Mouse (Mus musculus): ENCODE data around the gene Slc4a1. TPM values are rescaled to one million over a fixed set of nuclear protein-coding genes. Genes with fewer than 3 reads are reported as not detected.

Slc4a1 gene
- total and polyA plus RNA-seq, 2 experiments: 0.10 to 0.65 TPM

DNA sequence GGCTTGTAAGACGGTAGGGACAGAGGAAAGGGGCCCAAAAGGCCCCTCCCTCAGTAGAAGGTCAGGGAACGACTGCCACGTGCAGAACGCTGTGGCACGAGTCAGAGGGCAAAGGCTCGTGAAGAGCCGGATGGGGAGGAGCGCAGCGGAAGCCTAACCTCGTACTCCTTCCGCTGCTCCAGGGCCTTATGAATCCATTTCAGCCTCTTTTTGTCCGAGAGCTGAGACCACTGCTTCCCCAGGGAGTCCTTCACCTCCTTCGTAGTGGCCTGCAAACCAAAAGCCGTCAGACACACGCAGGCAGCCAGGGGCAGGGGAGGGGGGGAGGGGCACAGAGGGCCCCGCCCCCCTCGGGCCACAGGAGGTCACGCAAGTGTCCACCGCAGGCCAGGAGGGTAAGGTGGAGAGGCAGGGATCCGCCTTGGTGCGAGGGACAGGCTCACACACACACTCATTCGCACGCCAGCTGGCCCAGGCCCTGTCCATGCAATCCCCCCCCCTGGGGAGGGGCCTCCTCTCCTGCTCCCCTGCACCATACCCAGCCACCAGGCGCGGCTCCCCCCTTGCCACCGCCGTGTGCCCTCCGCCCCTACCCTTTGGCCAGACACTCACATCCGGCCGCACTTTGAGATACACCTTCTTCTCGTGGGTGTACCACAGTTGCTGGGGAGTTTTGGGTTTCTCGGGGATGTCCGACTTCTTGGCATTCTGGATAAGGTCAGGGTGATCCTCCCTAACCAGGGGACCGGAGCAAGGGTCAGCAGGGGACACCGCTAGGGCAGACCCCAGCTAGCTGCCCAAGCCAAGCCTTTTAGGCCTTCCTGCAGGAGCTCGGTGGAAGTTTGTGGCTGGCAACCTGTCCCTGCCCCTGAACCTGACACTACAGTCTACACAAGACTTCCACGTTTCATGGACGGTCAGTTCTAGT, 55.0 kb downstream of the Slc4a1 start:
- H3K4me1 ChIP-seq (ENCODE audit: control insufficient read depth, insufficient read depth, low read length): peaks cover 5% of the 10 kb centered on the region
- H3K27ac ChIP-seq (replicated peaks; ENCODE audit: insufficient read depth, low read depth, low read length): peak overlapping the region; percentile 56; the same call in 1 of the 2 replicates
- H3K4me3 ChIP-seq (ENCODE audit: insufficient read depth, low read depth, low read length): peak overlapping the region; percentile 22
- WGBS: 43% methylated on average over 38 of the region's 38 CpGs
- H3K9ac ChIP-seq (ENCODE audit: low read depth, low read length): peak overlapping the region; percentile 46
- peak; percentile 59 for DNase-seq (ENCODE audit: extremely low read depth, low read depth, low spot score)
- H3K36me3 ChIP-seq (ENCODE audit: control insufficient read depth, insufficient read depth, low read length): peaks cover 19% of the 10 kb centered on the region
- no peak for TF ChIP-seq POLR2A (IDR thresholded peaks at IDR 0.05; ENCODE audit: extremely low read depth, insufficient read depth, low read length)
- TF ChIP-seq CTCF (IDR thresholded peaks at IDR 0.05; ENCODE audit: low read depth, low read length): no peak
- H3K79me2 ChIP-seq (ENCODE audit: control insufficient read depth, insufficient read depth, low read length): peaks cover under 1% of the 10 kb centered on the region; the same call in 1 of the 2 replicates
- H3K27me3 ChIP-seq (ENCODE audit: control insufficient read depth, insufficient read depth, low read length): no peaks in the 10 kb centered on the region

GRCm38 (mm10) chr11:102309821-102310617, 56.0 kb downstream of the Slc4a1 start:
- peaks cover 19% of the 10 kb centered on the region for H3K36me3 ChIP-seq (ENCODE audit: control insufficient read depth, insufficient read depth, low read length)
- DNase-seq (ENCODE audit: extremely low read depth, low read depth, low spot score): no peak
- peak overlapping the region; percentile 54 for H3K4me3 ChIP-seq (ENCODE audit: insufficient read depth, low read depth, low read length)
- H3K9ac ChIP-seq (ENCODE audit: low read depth, low read length): peak overlapping the region; percentile 62
- WGBS: 75% methylated on average over 22 of the region's 22 CpGs
- peaks cover 4% of the 10 kb centered on the region for H3K4me1 ChIP-seq (ENCODE audit: control insufficient read depth, insufficient read depth, low read length)
- no peaks in the 10 kb centered on the region for H3K79me2 ChIP-seq (ENCODE audit: control insufficient read depth, insufficient read depth, low read length)
- peak overlapping the region; percentile 56 for H3K27ac ChIP-seq (replicated peaks; ENCODE audit: insufficient read depth, low read depth, low read length)
- TF ChIP-seq CTCF (IDR thresholded peaks at IDR 0.05; ENCODE audit: low read depth, low read length) (no peak), POLR2A (IDR thresholded peaks at IDR 0.05; ENCODE audit: extremely low read depth, insufficient read depth, low read length) (no peak)
- H3K27me3 ChIP-seq (ENCODE audit: control insufficient read depth, insufficient read depth, low read length): no peaks in the 10 kb centered on the region

DNA sequence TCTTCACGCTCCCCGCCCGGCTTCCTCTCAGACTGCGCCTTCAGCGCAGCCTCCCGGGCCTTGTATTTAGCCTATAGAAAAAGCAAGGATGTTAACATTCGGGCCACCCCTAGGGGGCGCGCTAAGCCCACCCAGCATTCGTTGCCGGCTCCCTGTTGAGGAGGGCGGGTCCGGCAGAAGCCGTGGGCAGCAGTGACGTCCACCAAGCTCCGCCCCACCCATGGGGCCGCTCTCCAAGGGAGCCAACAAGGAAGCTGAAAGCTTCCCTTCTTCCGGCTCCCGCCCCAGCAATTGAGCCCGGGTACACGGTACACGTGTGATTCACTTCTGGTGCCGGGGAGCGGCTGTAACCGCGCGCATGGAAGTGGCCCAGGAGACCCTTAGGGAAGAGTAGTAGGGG, 57.0 kb downstream of the Slc4a1 start:
- no peaks in the 10 kb centered on the region for H3K27me3 ChIP-seq (ENCODE audit: control insufficient read depth, insufficient read depth, low read length)
- 16% methylated on average over 27 of the region's 27 CpGs for WGBS

DNA sequence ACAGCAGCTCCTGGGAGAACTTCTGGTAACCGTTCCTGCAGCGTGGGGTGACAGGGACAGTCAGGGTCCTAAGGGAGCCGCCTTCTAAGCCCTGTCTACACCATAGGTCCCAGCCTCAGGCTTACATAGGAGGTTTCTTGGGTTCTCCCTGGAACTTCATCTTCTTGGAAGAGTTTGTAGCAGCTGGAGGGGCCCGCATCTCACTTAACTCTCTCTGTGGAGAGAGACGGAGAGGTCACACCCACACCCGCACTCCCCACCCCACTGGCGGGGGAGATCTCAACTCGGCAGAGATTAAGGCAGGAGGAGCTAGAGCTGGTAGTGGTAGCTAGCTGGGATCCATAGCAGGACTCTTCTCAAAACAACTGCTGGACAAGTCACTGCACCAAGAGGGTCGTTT, 57.9 kb downstream of the Slc4a1 start:
- WGBS: 91% methylated on average over 9 of the region's 9 CpGs
- no peak overlapping the region for H3K9ac ChIP-seq (ENCODE audit: low read depth, low read length)
- TF ChIP-seq CTCF (IDR thresholded peaks at IDR 0.05; ENCODE audit: low read depth, low read length) (no peak), POLR2A (IDR thresholded peaks at IDR 0.05; ENCODE audit: extremely low read depth, insufficient read depth, low read length) (no peak)
- H3K27me3 ChIP-seq (ENCODE audit: control insufficient read depth, insufficient read depth, low read length): no peaks in the 10 kb centered on the region
- no peak overlapping the region for H3K4me3 ChIP-seq (ENCODE audit: insufficient read depth, low read depth, low read length)
- H3K36me3 ChIP-seq (ENCODE audit: control insufficient read depth, insufficient read depth, low read length): peaks cover 10% of the 10 kb centered on the region
- DNase-seq (ENCODE audit: extremely low read depth, low read depth, low spot score): no peak
- peaks cover 4% of the 10 kb centered on the region for H3K4me1 ChIP-seq (ENCODE audit: control insufficient read depth, insufficient read depth, low read length)
- H3K79me2 ChIP-seq (ENCODE audit: control insufficient read depth, insufficient read depth, low read length): no peaks in the 10 kb centered on the region
- no peak overlapping the region for H3K27ac ChIP-seq (replicated peaks; ENCODE audit: insufficient read depth, low read depth, low read length)

More for the DNA sequence above, 57.0 kb downstream of the Slc4a1 start:
- peak; percentile 77 for DNase-seq (ENCODE audit: extremely low read depth, low read depth, low spot score)
- Histone ChIP-seq H3K4me1 (ENCODE audit: control insufficient read depth, insufficient read depth, low read length) (peaks cover 4% of the 10 kb centered on the region), H3K36me3 (ENCODE audit: control insufficient read depth, insufficient read depth, low read length) (peaks cover 12% of the 10 kb centered on the region), H3K4me3 (ENCODE audit: insufficient read depth, low read depth, low read length) (peak overlapping the region; percentile 54), H3K27ac (replicated peaks; ENCODE audit: insufficient read depth, low read depth, low read length) (peak overlapping the region; percentile 23; the same call in 1 of the 2 replicates), H3K79me2 (ENCODE audit: control insufficient read depth, insufficient read depth, low read length) (no peaks in the 10 kb centered on the region), H3K9ac (ENCODE audit: low read depth, low read length) (peak overlapping the region; percentile 62)
- TF ChIP-seq POLR2A (IDR thresholded peaks at IDR 0.05; ENCODE audit: extremely low read depth, insufficient read depth, low read length): no peak
- TF ChIP-seq CTCF (IDR thresholded peaks at IDR 0.05; ENCODE audit: low read depth, low read length): peak; percentile 91

GRCm38 (mm10) chr11:102305359-102305758, 60.6 kb downstream of the Slc4a1 start:
- TF ChIP-seq POLR2A (IDR thresholded peaks at IDR 0.05; ENCODE audit: extremely low read depth, insufficient read depth, low read length) (no peak), CTCF (IDR thresholded peaks at IDR 0.05; ENCODE audit: low read depth, low read length) (no peak)

More at GRCm38 (mm10) chr11:102305359-102305758, 60.6 kb downstream of the Slc4a1 start:
- Histone ChIP-seq H3K27ac (replicated peaks; ENCODE audit: insufficient read depth, low read depth, low read length) (no peak overlapping the region), H3K36me3 (ENCODE audit: control insufficient read depth, insufficient read depth, low read length) (peaks cover 6% of the 10 kb centered on the region), H3K4me1 (ENCODE audit: control insufficient read depth, insufficient read depth, low read length) (peaks cover 4% of the 10 kb centered on the region), H3K79me2 (ENCODE audit: control insufficient read depth, insufficient read depth, low read length) (no peaks in the 10 kb centered on the region), H3K4me3 (ENCODE audit: insufficient read depth, low read depth, low read length) (no peak overlapping the region), H3K27me3 (ENCODE audit: control insufficient read depth, insufficient read depth, low read length) (no peaks in the 10 kb centered on the region), H3K9ac (ENCODE audit: low read depth, low read length) (no peak overlapping the region)
- no peak for DNase-seq (ENCODE audit: extremely low read depth, low read depth, low spot score)
- WGBS: 64% methylated on average over 3 of the region's 3 CpGs

Data from liver, adult 2 months (tissue).